Mouse (Mus musculus): ENCODE data around the gene Napa. TPM values are rescaled to one million over a fixed set of nuclear protein-coding genes. Genes with fewer than 3 reads are reported as not detected.
A peak's percentile ranks its signal among the peaks of the same experiment; 100 is the strongest.

The Napa gene
- polyA plus RNA-seq, 1 experiment from 2014 or later, result 178 TPM

- no peak overlapping the region for H3K27ac ChIP-seq
- H3K36me3 ChIP-seq (ENCODE audit: insufficient read depth, low read length), result no peaks in the 10 kb centered on the region
- no peak overlapping the region for H3K9ac ChIP-seq (ENCODE audit: low read depth, low read length)
- no peak overlapping the region for H3K4me3 ChIP-seq (replicated peaks; ENCODE audit: low read depth, low read length)
- H3K4me1 ChIP-seq (replicated peaks; ENCODE audit: insufficient read depth, low read length), result no peaks in the 10 kb centered on the region
- WGBS, result 65% methylated on average over 4 of the region's 4 CpGs
- H3K4me2 ChIP-seq (ENCODE audit: low read length), result no peak overlapping the region
- TF ChIP-seq CTCF (IDR thresholded peaks at IDR 0.05; ENCODE audit: low read depth), result no peak
- H3K27me3 ChIP-seq (ENCODE audit: insufficient read depth, low read length), result no peaks in the 10 kb centered on the region
- no peak for DNase-seq (ENCODE audit: low spot score)
- no peak for ATAC-seq (replicated peaks; ENCODE audit: low FRiP score, low read depth)
- H3K9me3 ChIP-seq (replicated peaks; ENCODE audit: low read length), result no peaks in the 10 kb centered on the region
These were observed 17.7 kb upstream of the Napa start for GRCm38 (mm10) chr7:16080581-16080980.

DNA sequence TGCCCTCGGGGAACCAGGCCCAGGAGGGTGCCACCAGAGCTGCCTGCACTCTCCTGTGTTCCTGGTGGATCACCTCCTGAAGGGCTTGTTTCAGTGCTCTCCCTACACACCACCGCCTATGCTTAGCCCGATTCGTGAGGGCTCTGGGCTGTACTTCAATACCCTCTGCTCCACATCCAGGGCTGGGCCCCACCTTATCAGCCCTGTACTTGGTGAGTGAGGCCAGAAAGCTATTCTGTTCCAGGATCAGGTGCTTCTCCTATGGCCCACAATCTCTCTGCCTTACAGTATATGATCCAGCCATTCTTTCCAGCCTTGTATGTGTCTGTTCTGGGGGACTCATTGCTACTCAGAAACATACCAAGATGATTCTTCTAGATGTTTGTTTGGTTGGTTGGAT is 14.9 kb upstream of the Napa start:
- Histone ChIP-seq H3K9ac (ENCODE audit: low read depth, low read length) (no peak overlapping the region), H3K36me3 (ENCODE audit: insufficient read depth, low read length) (no peaks in the 10 kb centered on the region), H3K9me3 (replicated peaks; ENCODE audit: low read length) (no peaks in the 10 kb centered on the region), H3K27me3 (ENCODE audit: insufficient read depth, low read length) (no peaks in the 10 kb centered on the region), H3K4me3 (replicated peaks; ENCODE audit: low read depth, low read length) (no peak overlapping the region), H3K4me1 (replicated peaks; ENCODE audit: insufficient read depth, low read length) (no peaks in the 10 kb centered on the region), H3K27ac (no peak overlapping the region), H3K4me2 (ENCODE audit: low read length) (no peak overlapping the region)
- TF ChIP-seq CTCF (IDR thresholded peaks at IDR 0.05; ENCODE audit: low read depth), result no peak
- ATAC-seq (replicated peaks; ENCODE audit: low FRiP score, low read depth) (no peak), DNase-seq (ENCODE audit: low spot score) (no peak)
- WGBS, result 57% methylated on average over 4 of the region's 4 CpGs

DNA sequence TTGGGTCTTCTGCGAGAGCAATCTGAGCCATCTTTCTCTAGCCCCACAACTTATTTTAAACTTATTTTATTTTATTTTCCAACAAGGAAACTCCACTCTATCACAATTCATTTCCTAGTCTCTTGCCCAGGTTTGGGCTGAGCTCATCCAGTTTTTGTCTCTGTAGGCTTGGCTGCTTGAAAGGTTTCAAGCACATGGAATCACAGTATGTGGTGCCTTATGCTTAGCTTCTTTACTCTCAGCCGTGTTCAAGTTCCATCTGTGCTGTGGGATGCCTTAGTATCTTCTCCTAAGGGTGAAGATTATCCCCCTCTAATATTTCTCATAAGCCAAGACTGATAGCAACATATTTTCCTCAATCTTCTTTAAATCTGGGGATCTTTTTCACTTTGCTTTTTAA is 10.7 kb upstream of the Napa start:
- 72% methylated on average over 2 of the region's 2 CpGs for WGBS
- ATAC-seq (replicated peaks; ENCODE audit: low FRiP score, low read depth) (no peak), DNase-seq (ENCODE audit: low spot score) (no peak)
- Histone ChIP-seq H3K4me1 (replicated peaks; ENCODE audit: insufficient read depth, low read length) (no peaks in the 10 kb centered on the region), H3K9ac (ENCODE audit: low read depth, low read length) (no peak overlapping the region), H3K27ac (no peak overlapping the region), H3K4me3 (replicated peaks; ENCODE audit: low read depth, low read length) (no peak overlapping the region), H3K9me3 (replicated peaks; ENCODE audit: low read length) (no peaks in the 10 kb centered on the region), H3K27me3 (ENCODE audit: insufficient read depth, low read length) (no peaks in the 10 kb centered on the region), H3K4me2 (ENCODE audit: low read length) (no peak overlapping the region), H3K36me3 (ENCODE audit: insufficient read depth, low read length) (no peaks in the 10 kb centered on the region)
- no peak for TF ChIP-seq CTCF (IDR thresholded peaks at IDR 0.05; ENCODE audit: low read depth)

DNA sequence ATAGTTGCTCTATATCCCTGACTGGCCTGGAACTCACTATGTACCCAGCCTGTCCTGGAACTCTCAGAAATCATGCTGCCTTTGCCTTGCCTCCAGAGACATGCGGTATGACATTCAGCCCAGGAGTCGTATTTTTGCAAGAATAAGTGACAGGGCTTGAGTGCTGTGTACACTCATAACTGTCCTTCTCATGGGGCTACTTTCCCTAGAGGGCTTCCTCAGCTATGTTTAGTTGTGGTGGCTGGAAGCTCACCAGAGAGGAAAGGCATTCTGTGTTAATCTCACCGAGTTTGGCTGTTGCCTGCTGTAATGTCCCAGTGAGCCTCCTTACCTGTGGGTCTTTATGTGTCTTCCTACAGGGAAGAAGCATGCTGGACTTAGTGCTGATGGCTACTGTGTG is 3.7 kb upstream of the Napa start:
- no peaks in the 10 kb centered on the region for H3K36me3 ChIP-seq (ENCODE audit: insufficient read depth, low read length)
- TF ChIP-seq CTCF (IDR thresholded peaks at IDR 0.05; ENCODE audit: low read depth), result no peak
- no peak for ATAC-seq (replicated peaks; ENCODE audit: low FRiP score, low read depth)
- H3K9ac ChIP-seq (ENCODE audit: low read depth, low read length), result no peak overlapping the region
- no peaks in the 10 kb centered on the region for H3K9me3 ChIP-seq (replicated peaks; ENCODE audit: low read length)
- H3K27ac ChIP-seq, result no peak overlapping the region
- DNase-seq (ENCODE audit: low spot score), result no peak
- no peaks in the 10 kb centered on the region for H3K27me3 ChIP-seq (ENCODE audit: insufficient read depth, low read length)
- no peak overlapping the region for H3K4me3 ChIP-seq (replicated peaks; ENCODE audit: low read depth, low read length)
- no peak overlapping the region for H3K4me2 ChIP-seq (ENCODE audit: low read length)
- peaks cover 4% of the 10 kb centered on the region for H3K4me1 ChIP-seq (replicated peaks; ENCODE audit: insufficient read depth, low read length)
- 68% methylated on average over 3 of the region's 3 CpGs for WGBS

DNA sequence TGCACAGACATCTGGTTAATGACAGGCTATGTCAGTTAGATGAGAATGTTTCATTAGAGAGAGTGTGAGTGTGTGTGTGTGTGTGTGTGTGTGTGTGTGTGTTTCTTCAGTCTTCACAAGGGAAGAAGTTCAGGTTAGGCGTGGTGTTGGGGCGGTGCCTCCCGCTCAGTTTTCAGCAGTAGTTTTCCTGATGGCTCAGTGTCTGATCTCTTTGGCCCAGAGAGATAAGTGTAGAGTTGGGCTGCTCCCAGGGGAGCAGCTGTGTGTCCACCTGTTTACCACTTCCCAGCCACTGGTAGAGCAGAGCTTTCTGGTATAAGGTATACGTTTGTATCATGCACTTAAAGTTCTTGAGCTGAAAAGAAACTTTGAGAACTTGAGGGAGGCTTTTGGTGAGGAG is 1.6 kb downstream of the Napa start:
- DNase-seq (ENCODE audit: low spot score) (no peak), ATAC-seq (replicated peaks; ENCODE audit: low FRiP score, low read depth) (no peak)
- no peak for TF ChIP-seq CTCF (IDR thresholded peaks at IDR 0.05; ENCODE audit: low read depth)
- Histone ChIP-seq H3K27ac (no peak overlapping the region), H3K27me3 (ENCODE audit: insufficient read depth, low read length) (no peaks in the 10 kb centered on the region), H3K36me3 (ENCODE audit: insufficient read depth, low read length) (peaks cover 16% of the 10 kb centered on the region), H3K4me2 (ENCODE audit: low read length) (peak overlapping the region; percentile 89), H3K4me3 (replicated peaks; ENCODE audit: low read depth, low read length) (peak overlapping the region; percentile 92; the same call in 1 of the 2 replicates), H3K9me3 (replicated peaks; ENCODE audit: low read length) (no peaks in the 10 kb centered on the region), H3K9ac (ENCODE audit: low read depth, low read length) (no peak overlapping the region), H3K4me1 (replicated peaks; ENCODE audit: insufficient read depth, low read length) (peaks cover 9% of the 10 kb centered on the region)
- WGBS, result 82% methylated on average over 4 of the region's 4 CpGs

DNA sequence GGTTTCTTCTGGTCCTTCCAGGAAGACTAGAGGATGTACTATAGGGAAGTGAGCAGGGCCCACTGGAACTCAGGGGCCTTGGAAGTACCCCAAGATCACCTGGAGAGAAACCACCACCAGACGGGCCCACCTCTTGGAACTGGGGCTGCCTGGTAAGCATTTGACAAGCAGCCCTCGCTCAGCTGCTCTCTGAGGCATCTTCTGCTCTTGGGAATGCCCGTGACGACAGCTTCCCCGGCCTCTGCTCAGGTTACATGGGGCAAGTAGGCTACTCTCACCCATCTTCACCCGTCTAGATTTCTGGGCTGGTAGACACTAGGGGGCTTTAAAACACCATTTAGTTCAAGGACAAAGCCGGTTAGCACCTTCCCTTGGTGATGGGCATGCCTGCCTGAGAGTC is 2.8 kb downstream of the Napa start:
- peaks cover 22% of the 10 kb centered on the region for H3K36me3 ChIP-seq (ENCODE audit: insufficient read depth, low read length)
- H3K27me3 ChIP-seq (ENCODE audit: insufficient read depth, low read length), result no peaks in the 10 kb centered on the region
- H3K9me3 ChIP-seq (replicated peaks; ENCODE audit: low read length), result no peaks in the 10 kb centered on the region
- no peak overlapping the region for H3K9ac ChIP-seq (ENCODE audit: low read depth, low read length)
- no peak overlapping the region for H3K4me3 ChIP-seq (replicated peaks; ENCODE audit: low read depth, low read length)
- H3K4me2 ChIP-seq (ENCODE audit: low read length), result no peak overlapping the region
- no peak overlapping the region for H3K27ac ChIP-seq
- DNase-seq (ENCODE audit: low spot score) (no peak), ATAC-seq (replicated peaks; ENCODE audit: low FRiP score, low read depth) (no peak)
- H3K4me1 ChIP-seq (replicated peaks; ENCODE audit: insufficient read depth, low read length), result peaks cover 9% of the 10 kb centered on the region
- TF ChIP-seq CTCF (IDR thresholded peaks at IDR 0.05; ENCODE audit: low read depth), result no peak
- WGBS, result 64% methylated on average over 7 of the region's 7 CpGs

GRCm38 (mm10) chr7:16101726-16102475 is 3.6 kb downstream of the Napa start:
- H3K9me3 ChIP-seq (replicated peaks; ENCODE audit: low read length), result no peaks in the 10 kb centered on the region
- peaks cover 9% of the 10 kb centered on the region for H3K4me1 ChIP-seq (replicated peaks; ENCODE audit: insufficient read depth, low read length)
- DNase-seq (ENCODE audit: low spot score) (no peak), ATAC-seq (replicated peaks; ENCODE audit: low FRiP score, low read depth) (no peak)
- no peaks in the 10 kb centered on the region for H3K27me3 ChIP-seq (ENCODE audit: insufficient read depth, low read length)
- H3K36me3 ChIP-seq (ENCODE audit: insufficient read depth, low read length), result peaks cover 22% of the 10 kb centered on the region
- H3K4me2 ChIP-seq (ENCODE audit: low read length), result no peak overlapping the region
- 75% methylated on average over 15 of the region's 15 CpGs for WGBS
- no peak overlapping the region for H3K9ac ChIP-seq (ENCODE audit: low read depth, low read length)
- no peak overlapping the region for H3K27ac ChIP-seq
- TF ChIP-seq CTCF (IDR thresholded peaks at IDR 0.05; ENCODE audit: low read depth), result no peak
- H3K4me3 ChIP-seq (replicated peaks; ENCODE audit: low read depth, low read length), result no peak overlapping the region

Data from kidney, postnatal 0 days (tissue).